ENCODE assay signal across 13 mouse cellular contexts in the genomic region with DNA sequence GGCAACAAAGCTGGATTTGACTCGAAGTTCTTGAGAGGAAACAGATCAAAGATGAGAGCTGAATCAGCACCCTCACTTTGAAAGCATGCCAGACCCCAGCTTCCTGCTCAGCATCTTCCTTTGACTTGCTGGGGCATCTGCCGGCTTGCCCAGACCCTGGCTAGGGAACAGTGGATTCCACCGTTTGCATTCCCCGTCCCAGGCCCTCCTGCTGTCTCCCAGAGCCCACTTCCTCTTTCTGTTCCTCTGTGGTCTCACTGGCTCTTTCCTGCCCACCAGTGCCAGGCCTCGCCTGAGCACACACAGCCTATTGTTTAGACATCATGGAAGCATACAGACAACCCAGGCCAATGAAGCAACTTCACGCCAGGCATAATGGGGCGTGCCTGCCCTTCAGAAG. TPM values are rescaled to one million over a fixed set of nuclear protein-coding genes. Genes with fewer than 3 reads are reported as not detected.
DNase-seq lines count a peak whose midpoint lies in the region; ATAC-seq and TF ChIP-seq lines count a peak whose summit lies in the region.
"Had no signal": no experiment of that assay in that cellular context is flagged by ENCODE, and none has a peak within 500 bp of the region (broad histone marks: within the 10 kb centered on the region; RNA-seq: fewer than 3 reads in every experiment).

No protein-coding gene starts in this region.

- no peak overlapping the region for H3K9ac ChIP-seq in liver, embryonic 16.5 days (ENCODE audit: low read depth, low read length)
- H3K9ac ChIP-seq in liver, embryonic 12.5 days: no peak overlapping the region
- H3K9ac ChIP-seq in kidney, embryonic 15.5 days: no peak overlapping the region
- H3K9ac ChIP-seq: forebrain, embryonic 12.5 days; heart, embryonic 13.5 days; liver, embryonic 14.5 days; neural tube, embryonic 13.5 days had no signal

- H3K4me2 ChIP-seq in liver, embryonic 16.5 days (ENCODE audit: low read depth, low read length): no peak overlapping the region
- no peak overlapping the region for H3K4me2 ChIP-seq in liver, embryonic 12.5 days
- H3K4me2 ChIP-seq in kidney, embryonic 15.5 days: no peak overlapping the region
- H3K4me2 ChIP-seq: forebrain, embryonic 12.5 days; heart, embryonic 13.5 days; neural tube, embryonic 13.5 days had no signal

- no peak overlapping the region for H3K4me3 ChIP-seq in liver, embryonic 16.5 days (ENCODE audit: low read depth, low read length)
- no peak overlapping the region for H3K4me3 ChIP-seq in liver, embryonic 12.5 days
- no peak overlapping the region for H3K4me3 ChIP-seq in kidney, embryonic 15.5 days (replicated peaks)
- H3K4me3 ChIP-seq: forebrain, embryonic 12.5 days; heart, embryonic 13.5 days; neural tube, embryonic 13.5 days had no signal

- H3K4me1 ChIP-seq in liver, embryonic 16.5 days (ENCODE audit: control insufficient read depth, low read depth, low read length): no peaks in the 10 kb centered on the region; the same call in 1 of the 2 replicates
- no peaks in the 10 kb centered on the region for H3K4me1 ChIP-seq in liver, embryonic 12.5 days
- peaks cover 3% of the 10 kb centered on the region; the same call in 1 of the 2 replicates for H3K4me1 ChIP-seq in kidney, embryonic 15.5 days
- H3K4me1 ChIP-seq: forebrain, embryonic 12.5 days had no signal

- no peak for TF ChIP-seq CTCF in brain, embryonic 14.5 days (IDR thresholded peaks at IDR 0.05; ENCODE audit: borderline replicate concordance, extremely low read depth, insufficient read depth, insufficient read length)

- DNase-seq in brain, embryonic 14.5 days (ENCODE audit: low read depth): peak; percentile 22
- no peak for DNase-seq in kidney, adult 9 months
- DNase-seq: cerebellum, adult 9-10 months; kidney, postnatal 4 days had no signal

- H3K36me3 ChIP-seq in liver, embryonic 16.5 days (ENCODE audit: control insufficient read depth, insufficient read depth): no peaks in the 10 kb centered on the region
- peaks cover 28% of the 10 kb centered on the region for H3K36me3 ChIP-seq in liver, embryonic 12.5 days
- H3K36me3 ChIP-seq in kidney, embryonic 15.5 days: peaks cover 20% of the 10 kb centered on the region
- H3K36me3 ChIP-seq: forebrain, embryonic 12.5 days; neural tube, embryonic 13.5 days had no signal

- H3K27ac ChIP-seq in liver, embryonic 16.5 days (ENCODE audit: low read length): no peak overlapping the region
- H3K27ac ChIP-seq in liver, embryonic 12.5 days: no peak overlapping the region
- no peak overlapping the region for H3K27ac ChIP-seq in kidney, embryonic 15.5 days
- H3K27ac ChIP-seq: forebrain, embryonic 12.5 days; heart, embryonic 13.5 days; liver, embryonic 14.5 days; neural tube, embryonic 13.5 days had no signal

- H3K9me3 ChIP-seq in liver, embryonic 16.5 days (replicated peaks; ENCODE audit: control insufficient read depth, low read length): no peaks in the 10 kb centered on the region
- H3K9me3 ChIP-seq in liver, embryonic 12.5 days (replicated peaks): no peaks in the 10 kb centered on the region
- no peaks in the 10 kb centered on the region for H3K9me3 ChIP-seq in kidney, embryonic 15.5 days (replicated peaks)
- H3K9me3 ChIP-seq: forebrain, embryonic 12.5 days; heart, embryonic 13.5 days; neural tube, embryonic 13.5 days had no signal

- 20% methylated on average over 7 of the region's 7 CpGs for WGBS in liver, embryonic 16.5 days (ENCODE audit: insufficient replicate concordance)
- WGBS in liver, embryonic 12.5 days (ENCODE audit: insufficient replicate concordance): 27% methylated on average over 7 of the region's 7 CpGs
- 60% methylated on average over 7 of the region's 7 CpGs for WGBS in kidney, embryonic 15.5 days

- H3K27me3 ChIP-seq in liver, embryonic 16.5 days (ENCODE audit: control insufficient read depth, insufficient read depth, low read depth, low read length): no peaks in the 10 kb centered on the region
- H3K27me3 ChIP-seq in liver, embryonic 12.5 days (replicated peaks): no peaks in the 10 kb centered on the region
- H3K27me3 ChIP-seq in kidney, embryonic 15.5 days: no peaks in the 10 kb centered on the region
- H3K27me3 ChIP-seq: forebrain, embryonic 12.5 days; heart, embryonic 13.5 days; neural tube, embryonic 13.5 days had no signal

- no peak for TF ChIP-seq POLR2A in brain, embryonic 14.5 days (IDR thresholded peaks at IDR 0.05; ENCODE audit: borderline replicate concordance, extremely low read depth, insufficient read depth, insufficient read length, poor library complexity, severe bottlenecking)

- ATAC-seq in liver, embryonic 16.5 days (ENCODE audit: low read depth): peak; percentile 41
- ATAC-seq in liver, embryonic 12.5 days: no peak
- ATAC-seq in CD4-positive, CD25-positive, alpha-beta regulatory T cell, adult 4 months: peak; percentile 45
- peak; percentile 47; the same call in 1 of the 2 replicates for ATAC-seq in neutrophil, adult 5-6 weeks (ENCODE audit: extremely low read depth, insufficient number of reproducible peaks, low FRiP score, poor library complexity, severe bottlenecking)
- no peak for ATAC-seq in kidney, embryonic 15.5 days (replicated peaks; ENCODE audit: low FRiP score)

RNA-seq across cellular contexts. Expression of a gene that starts 7.4 kb away (rescaled TPM):
- polyA plus RNA-seq in liver, embryonic 16.5 days (2015; fragmentation: Nextera tagmentation; extraction: Ambion mirVana): 363 and 402 TPM in 2 replicates
- 158 and 172 TPM in 2 replicates for polyA plus RNA-seq in liver, embryonic 12.5 days (2016; fragmentation: Nextera tagmentation; extraction: Ambion mirVana)
- polyA plus RNA-seq in CD4-positive, CD25-positive, alpha-beta regulatory T cell, adult 4 months (2017; shearing (Covaris generic)): 1 to 10 TPM; 3.4 to 6.9 TPM
- polyA plus RNA-seq in brain, embryonic 14.5 days (2012; rRNA removed): 10.3 and 34.7 TPM in 2 replicates
- not detected in 2 replicates for total RNA-seq in neutrophil, adult 5-6 weeks (2017)
- polyA plus RNA-seq in kidney, embryonic 15.5 days (2015; fragmentation: Nextera tagmentation; extraction: Ambion mirVana): 129 and 140 TPM in 2 replicates

RNA-seq across cellular contexts. Expression of a gene that starts 24.3 kb away (rescaled TPM):
- 753 and 817 TPM in 2 replicates for polyA plus RNA-seq in liver, embryonic 16.5 days (2015; fragmentation: Nextera tagmentation; extraction: Ambion mirVana)
- 351 and 375 TPM in 2 replicates for polyA plus RNA-seq in liver, embryonic 12.5 days (2016; fragmentation: Nextera tagmentation; extraction: Ambion mirVana)
- polyA plus RNA-seq in CD4-positive, CD25-positive, alpha-beta regulatory T cell, adult 4 months (2017; shearing (Covaris generic)): under 1 TPM in 1 of 2 experiments, not detected in 1; 0.32 TPM
- polyA plus RNA-seq in brain, embryonic 14.5 days (2012; rRNA removed): 0.21 and 0.25 TPM in 2 replicates
- 0.47 and 1.2 TPM in 2 replicates for total RNA-seq in neutrophil, adult 5-6 weeks (2017)
- 35.4 and 47.2 TPM in 2 replicates for polyA plus RNA-seq in kidney, embryonic 15.5 days (2015; fragmentation: Nextera tagmentation; extraction: Ambion mirVana)
- polyA plus RNA-seq: forebrain, embryonic 12.5 days had no signal

RNA-seq across cellular contexts. Expression of a gene that starts 39.4 kb away (rescaled TPM):
- 22.6 and 24.9 TPM in 2 replicates for polyA plus RNA-seq in liver, embryonic 16.5 days (2015; fragmentation: Nextera tagmentation; extraction: Ambion mirVana)
- polyA plus RNA-seq in liver, embryonic 12.5 days (2016; fragmentation: Nextera tagmentation; extraction: Ambion mirVana): 24.8 and 25.0 TPM in 2 replicates
- polyA plus RNA-seq in CD4-positive, CD25-positive, alpha-beta regulatory T cell, adult 4 months (2017; shearing (Covaris generic)): 1 to 10 TPM; 6.3 to 9.9 TPM
- 9.2 and 13.4 TPM in 2 replicates for polyA plus RNA-seq in brain, embryonic 14.5 days (2012; rRNA removed)
- 16.3 and 17.8 TPM in 2 replicates for total RNA-seq in neutrophil, adult 5-6 weeks (2017)
- polyA plus RNA-seq in kidney, embryonic 15.5 days (2015; fragmentation: Nextera tagmentation; extraction: Ambion mirVana): 5.0 and 6.2 TPM in 2 replicates

RNA-seq across cellular contexts. Expression of a gene that starts 46.4 kb away (rescaled TPM):
- polyA plus RNA-seq in liver, embryonic 16.5 days (2015; fragmentation: Nextera tagmentation; extraction: Ambion mirVana): 19.6 and 20.4 TPM in 2 replicates
- 19.6 and 21.4 TPM in 2 replicates for polyA plus RNA-seq in liver, embryonic 12.5 days (2016; fragmentation: Nextera tagmentation; extraction: Ambion mirVana)
- polyA plus RNA-seq in CD4-positive, CD25-positive, alpha-beta regulatory T cell, adult 4 months (2017; shearing (Covaris generic)): 1 to 10 TPM; 8.8 to 9.0 TPM
- polyA plus RNA-seq in brain, embryonic 14.5 days (2012; rRNA removed): 1.5 and 1.6 TPM in 2 replicates
- 3.3 and 5.6 TPM in 2 replicates for total RNA-seq in neutrophil, adult 5-6 weeks (2017)
- polyA plus RNA-seq in kidney, embryonic 15.5 days (2015; fragmentation: Nextera tagmentation; extraction: Ambion mirVana): 22.6 and 24.5 TPM in 2 replicates

Comparison
In these comparisons a context has a peak if more than half of its experiments do, and no peak if none do; other contexts are left out.
1. ATAC-seq: peak in liver, embryonic 16.5 days (single experiment), CD4-positive, CD25-positive, alpha-beta regulatory T cell, adult 4 months (single experiment) and neutrophil, adult 5-6 weeks (single experiment); none in liver, embryonic 12.5 days (single experiment) and kidney, embryonic 15.5 days (single experiment).
2. RNA of a gene that starts 24.3 kb away (polyA plus RNA-seq): 753 to 817 TPM in liver, embryonic 16.5 days, 351 to 375 TPM in liver, embryonic 12.5 days and 35.4 to 47.2 TPM in kidney, embryonic 15.5 days; 0.32 TPM in CD4-positive, CD25-positive, alpha-beta regulatory T cell, adult 4 months and 0.21 to 0.25 TPM in brain, embryonic 14.5 days; every median in the first group is over 10 times any median in the second.